Mouse (Mus musculus): ENCODE measurements around the gene Csf3. TPM values are rescaled to one million over a fixed set of nuclear protein-coding genes. Genes with fewer than 3 reads are reported as not detected.

Gene Csf3
- total RNA-seq, 2 experiments from 2014 or later = not detected

- DNase-seq = no peak
These were observed 3.8 kb upstream of the Csf3 start for GRCm38 (mm10) chr11:98697225-98697624.

- no peak for DNase-seq
These were observed 2.0 kb upstream of the Csf3 start for GRCm38 (mm10) chr11:98698849-98699640.

- DNase-seq = peak; percentile 86
These were observed 1.2 kb upstream of the Csf3 start for GRCm38 (mm10) chr11:98699911-98700310.

DNA sequence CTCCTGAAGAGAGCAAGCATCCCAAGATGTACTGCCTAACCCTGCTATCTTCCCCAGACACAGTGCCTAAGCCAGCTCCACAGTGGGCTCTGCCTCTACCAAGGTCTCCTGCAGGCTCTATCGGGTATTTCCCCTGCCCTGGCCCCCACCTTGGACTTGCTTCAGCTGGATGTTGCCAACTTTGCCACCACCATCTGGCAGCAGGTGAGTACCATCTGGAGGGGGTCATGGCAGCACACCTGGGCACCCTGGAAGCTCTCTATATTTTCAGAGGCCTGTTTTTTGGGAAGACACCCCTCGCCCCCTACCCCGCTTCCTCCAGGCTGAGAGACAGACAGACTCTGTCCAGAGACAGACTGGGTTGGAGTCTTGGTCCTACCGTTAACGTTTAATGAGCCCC, 1.3 kb downstream of the Csf3 start:
- no peak for DNase-seq

GRCm38 (mm10) chr11:98705021-98705420, 4.0 kb downstream of the Csf3 start:
- DNase-seq = no peak

DNA sequence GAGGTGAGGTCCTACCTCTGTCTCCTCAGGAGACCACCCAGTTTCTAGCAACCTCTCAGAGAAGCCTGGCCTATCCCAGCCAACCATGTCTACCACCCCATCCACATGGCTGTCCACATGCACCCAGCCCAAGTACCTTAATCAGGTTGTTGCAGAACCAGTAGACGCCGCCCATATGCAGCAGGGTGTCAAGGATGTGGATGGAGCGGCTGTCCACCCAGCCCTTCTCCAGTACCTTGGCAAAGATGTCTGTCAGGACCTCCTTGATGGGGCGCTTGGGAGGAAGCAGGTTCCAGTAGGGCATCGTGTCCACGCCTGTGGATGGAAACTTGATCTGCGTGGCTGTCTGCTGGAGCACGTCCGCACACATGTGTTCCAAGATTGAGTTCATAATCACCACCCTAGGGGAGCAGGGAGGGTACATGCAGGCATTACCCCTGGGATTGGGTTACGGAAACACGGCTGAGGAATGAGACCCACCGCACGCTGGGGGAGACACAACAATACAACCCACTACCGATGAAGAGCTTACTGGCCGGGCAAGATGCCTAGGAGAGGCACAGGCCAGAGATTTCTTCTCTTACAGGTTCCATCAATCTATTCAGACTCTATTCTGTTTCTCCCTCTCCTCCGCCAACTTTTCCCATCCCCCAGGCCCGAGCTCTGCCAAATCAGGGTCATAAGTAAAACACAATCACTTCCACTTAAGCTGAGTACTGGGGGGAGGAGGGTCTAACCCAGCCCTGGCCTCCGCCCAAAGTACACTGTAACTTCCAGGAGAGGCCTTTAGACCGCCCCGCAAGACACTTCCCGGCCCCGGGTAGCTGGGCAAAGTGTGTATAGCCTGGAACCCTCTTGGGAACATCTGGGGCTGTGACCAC, 6.6 kb downstream of the Csf3 start:
- DNase-seq = peak; percentile 86

- DNase-seq = peak; percentile 51
These were observed 7.4 kb downstream of the Csf3 start for GRCm38 (mm10) chr11:98708282-98708956.

DNA sequence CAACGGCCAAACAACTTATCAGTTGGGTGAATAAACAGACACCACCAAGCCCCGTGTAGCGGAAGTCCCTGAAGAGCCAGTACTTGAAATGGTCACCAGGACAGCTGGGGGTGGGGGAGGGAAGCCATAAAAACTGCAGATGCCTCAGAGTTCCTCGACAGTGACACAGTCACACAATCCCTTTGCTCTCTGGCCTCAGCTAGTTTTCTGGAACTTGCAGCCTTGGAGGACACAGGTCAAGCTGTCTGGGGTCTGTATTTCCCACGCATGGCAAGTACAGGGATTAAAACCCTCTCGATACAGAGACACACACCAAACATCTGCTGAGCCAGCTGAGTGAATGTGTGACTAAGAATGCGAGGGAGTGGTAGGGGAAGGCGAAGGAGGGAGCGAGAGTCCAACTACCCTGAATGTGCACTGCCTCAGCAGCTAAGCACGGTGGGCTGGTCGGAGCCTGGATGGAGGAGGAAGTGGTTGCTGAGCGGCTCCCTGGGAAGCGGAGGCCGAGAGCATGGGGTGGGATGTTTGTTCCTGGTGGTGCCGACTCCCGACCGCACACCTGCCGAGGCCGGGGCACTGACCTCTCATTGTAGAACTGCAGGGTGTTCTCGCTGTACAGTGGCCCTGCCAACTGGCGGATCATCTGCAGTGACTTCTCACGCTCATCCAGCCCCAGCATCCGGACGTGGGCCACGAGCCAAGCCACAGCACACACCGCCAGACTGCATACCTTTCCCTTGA, 8.1 kb downstream of the Csf3 start:
- peak; percentile 62 for DNase-seq

DNA sequence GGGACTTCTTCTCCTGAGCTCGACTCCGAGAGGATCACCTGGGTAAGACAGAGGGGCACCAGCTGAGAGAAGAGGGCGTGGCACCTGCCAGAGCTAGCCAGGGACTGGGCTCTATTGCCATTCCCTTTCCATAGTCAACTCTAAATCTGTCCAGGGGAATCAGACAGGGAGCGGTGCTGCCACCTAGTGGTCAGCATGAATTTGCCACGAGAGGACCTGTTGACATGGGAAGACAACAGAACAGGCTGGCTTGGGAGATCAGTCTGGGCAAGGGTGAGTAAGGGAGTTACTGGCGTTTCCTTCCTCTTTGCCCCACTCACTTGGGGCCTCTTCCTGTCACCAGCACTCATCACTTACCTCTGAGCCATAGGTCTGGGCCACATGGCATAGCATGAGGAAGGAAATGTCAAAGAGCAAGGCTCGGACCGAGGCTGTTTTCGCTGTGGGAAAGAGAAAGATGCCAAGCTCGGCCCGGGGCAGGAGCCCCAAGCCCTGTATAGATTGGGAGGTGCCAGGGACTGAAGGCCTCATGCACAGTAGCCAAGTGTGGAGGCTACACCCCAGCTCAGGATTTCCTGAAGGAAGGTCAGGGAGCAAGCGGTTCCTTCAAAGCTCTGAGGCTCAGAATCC, 9.5 kb downstream of the Csf3 start:
- peak; percentile 92 for DNase-seq

DNA sequence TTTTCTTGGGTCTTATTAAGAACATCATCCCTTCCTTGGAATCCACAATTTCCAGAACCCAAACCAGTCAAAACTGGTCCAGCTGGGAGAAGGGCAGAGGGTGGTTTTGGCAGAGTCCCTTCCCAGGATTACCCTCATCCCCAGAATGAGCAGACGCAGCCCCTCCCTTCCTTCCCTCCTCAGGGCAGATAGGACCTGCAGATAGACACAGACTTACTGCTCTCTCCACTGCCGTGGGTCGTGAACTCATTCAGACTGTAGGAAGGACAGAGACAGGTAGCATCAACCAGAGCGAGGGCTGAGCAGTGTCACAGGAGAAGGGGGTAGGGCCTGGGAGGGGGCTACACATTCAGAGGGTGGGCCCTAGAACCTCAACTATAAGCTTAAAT, 10.0 kb downstream of the Csf3 start:
- DNase-seq = no peak

- peak; percentile 46 for DNase-seq
These were observed 10.9 kb downstream of the Csf3 start for GRCm38 (mm10) chr11:98712009-98712408.

DNA sequence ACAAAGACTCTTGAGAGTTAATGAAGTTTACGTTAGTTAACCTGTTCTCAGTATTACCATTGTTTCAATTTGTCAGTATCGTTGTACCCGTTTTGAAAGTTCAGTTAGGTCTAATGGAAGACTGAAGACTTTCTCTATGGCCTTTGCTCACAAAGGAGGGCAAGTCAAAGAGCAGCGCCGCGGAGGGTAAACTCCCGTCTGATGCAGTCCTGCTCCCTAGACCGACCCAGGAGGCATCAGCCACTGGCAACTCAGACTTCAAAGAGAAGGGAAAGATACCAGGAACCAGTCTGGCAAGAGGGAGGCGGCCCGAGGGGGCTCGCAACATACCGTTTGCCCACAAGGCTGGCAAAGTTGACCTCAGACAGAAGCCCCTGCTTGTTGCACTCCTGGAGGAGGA, 12.6 kb downstream of the Csf3 start:
- no peak for DNase-seq

DNA sequence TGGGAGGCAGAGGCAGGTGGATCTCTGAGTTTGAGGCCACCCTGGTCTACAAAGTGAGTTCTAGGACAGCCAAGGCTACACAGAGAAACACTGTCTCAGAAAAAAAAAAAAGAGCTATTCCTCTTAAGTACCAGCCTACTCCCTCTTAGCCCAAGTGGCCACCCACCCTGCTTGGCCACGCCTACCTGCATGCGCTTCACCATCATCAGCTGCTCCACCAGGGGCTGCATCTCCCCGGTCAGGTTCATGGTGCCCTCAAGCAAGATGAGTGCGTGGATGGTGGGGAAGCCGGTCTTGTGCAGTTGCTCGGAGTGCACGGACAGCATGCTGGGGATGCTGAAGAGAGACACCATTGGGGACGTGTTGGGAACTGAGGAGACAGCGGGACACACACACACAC, 14.9 kb downstream of the Csf3 start:
- DNase-seq = no peak

- DNase-seq = peak; percentile 88
These were observed 16.8 kb downstream of the Csf3 start for GRCm38 (mm10) chr11:98717904-98718303.

DNA sequence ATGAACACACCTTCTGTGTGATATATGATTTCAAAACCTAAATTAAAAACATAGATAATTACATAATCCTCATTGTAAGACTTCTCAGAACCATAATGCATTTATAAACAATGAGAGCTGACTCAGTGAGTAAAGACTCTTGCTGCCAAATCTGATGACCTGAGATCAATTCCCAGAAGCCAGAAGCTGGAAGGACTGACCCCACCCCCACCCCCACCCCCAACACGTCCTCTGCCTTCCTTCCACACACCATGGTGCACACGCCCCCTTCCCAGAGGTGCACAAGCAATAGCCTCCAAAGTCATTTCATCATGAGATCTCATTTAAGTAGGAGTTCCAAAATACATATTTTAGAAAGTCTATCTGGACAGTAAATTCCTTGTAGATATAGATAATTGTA, 19.7 kb downstream of the Csf3 start:
- no peak for DNase-seq

DNA sequence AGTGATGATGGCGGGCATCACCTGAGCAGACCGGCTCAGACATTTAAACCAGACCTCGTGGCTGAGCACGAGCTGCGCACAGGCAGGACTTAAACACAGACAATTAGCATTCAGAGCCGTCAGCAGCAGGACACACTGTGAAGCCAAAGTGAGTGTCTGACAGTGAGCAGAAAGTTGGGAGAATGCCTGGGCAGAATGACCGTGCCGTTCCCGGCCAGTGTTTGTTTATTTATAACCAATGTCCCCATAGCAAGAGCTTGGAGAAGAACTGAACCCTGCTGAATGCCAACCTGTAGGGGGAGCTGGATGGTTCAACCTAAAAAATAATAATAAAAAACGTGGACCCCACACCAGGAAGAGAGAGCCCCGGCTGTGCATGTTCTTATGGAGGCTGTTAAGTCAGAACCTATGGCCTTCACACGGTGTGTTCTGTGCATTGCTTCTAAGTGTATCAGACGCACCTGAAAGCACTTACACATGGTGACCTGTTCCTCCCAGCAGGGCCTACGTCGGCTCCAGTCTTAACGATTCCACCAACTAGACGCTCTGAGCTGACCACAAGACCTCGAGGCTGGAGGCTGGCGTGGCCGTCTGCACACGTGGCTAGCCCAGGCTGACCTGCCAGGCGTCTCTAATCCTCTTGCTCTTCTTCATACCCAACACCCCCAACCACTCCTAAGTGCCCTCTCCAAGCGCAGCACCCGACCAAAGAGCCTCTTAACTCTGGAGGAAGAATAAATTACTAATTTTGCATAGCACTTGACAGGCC, 20.6 kb downstream of the Csf3 start:
- DNase-seq = peak; percentile 88

GRCm38 (mm10) chr11:98723098-98723497, 22.0 kb downstream of the Csf3 start:
- no peak for DNase-seq

GRCm38 (mm10) chr11:98725926-98726506, 25.0 kb downstream of the Csf3 start:
- no peak for DNase-seq

DNA sequence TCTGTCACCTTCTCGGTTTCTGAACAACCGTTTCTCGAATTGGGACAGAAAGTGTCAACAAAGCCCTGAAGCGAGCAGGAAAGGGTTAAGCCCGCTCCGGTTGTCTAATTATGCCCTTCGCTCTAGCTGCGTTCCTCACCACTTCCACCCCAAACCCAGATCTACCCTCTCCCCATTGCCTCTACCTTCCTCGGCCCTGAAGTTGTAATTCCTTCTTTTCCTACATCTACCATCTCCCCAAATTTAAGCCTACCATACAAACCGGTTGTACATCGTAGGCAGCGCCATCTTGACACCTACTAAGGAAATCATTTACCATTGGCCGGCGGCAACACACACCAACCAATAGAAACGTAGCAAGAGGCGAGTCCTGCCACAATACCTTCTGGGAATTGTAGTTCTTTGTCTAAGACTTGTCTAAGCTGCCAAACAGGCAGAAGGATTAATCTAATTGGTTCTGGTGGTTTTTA, 28.1 kb downstream of the Csf3 start, which contains the start of gene Med24:
Gene Med24 (minus strand): TSS at position 317 of the 470 bp plus-strand sequence.
- peak; percentile 87 for DNase-seq

GRCm38 (mm10) chr11:98730727-98731126, 29.7 kb downstream of the Csf3 start:
- DNase-seq = no peak

Data from heart, postnatal 4 days (tissue).